Mouse (Mus musculus) left cerebral cortex, postnatal 4 days (tissue): ENCODE measurements at regions not wholly inside any gene's neighbourhood (a gene's known extent, or its start where the extent isn't known, plus 50 kb on each side); places are given as distances from the start of the nearest gene placed in this dataset.

ENCODE experiments used
- DNase-seq: peaks from one replicate; pipeline ENCODE4 v3.0.0-alpha.2; 2022
- intact Hi-C: fragments of 180-260 bp; cut with DNase I; formaldehyde crosslinking; loops from one replicate; pipeline ENCODE4 v1.15.1; 2025

DNA sequence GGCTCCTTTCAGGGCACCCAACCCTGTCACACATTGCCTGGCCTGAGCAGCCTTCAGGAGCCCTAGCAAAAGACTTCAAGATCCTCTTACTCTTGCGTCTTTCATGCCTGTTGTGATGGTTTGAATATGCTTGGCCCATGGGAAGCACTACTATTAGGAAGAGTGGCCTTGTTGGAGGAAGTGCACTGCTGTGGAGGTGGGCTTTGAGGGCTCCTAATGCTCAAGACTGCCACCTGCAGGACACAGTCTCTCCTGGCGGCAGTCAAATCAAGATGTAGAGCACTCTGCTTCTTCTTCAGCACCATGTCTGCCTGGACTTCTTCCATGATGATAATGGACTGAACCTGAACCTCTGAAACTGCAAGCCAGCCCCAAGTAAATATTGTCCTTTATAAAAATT is 73.0 kb downstream of the Tsen15 start:
- intact Hi-C loops = no loop called here
- DNase-seq = peak; percentile 25

DNA sequence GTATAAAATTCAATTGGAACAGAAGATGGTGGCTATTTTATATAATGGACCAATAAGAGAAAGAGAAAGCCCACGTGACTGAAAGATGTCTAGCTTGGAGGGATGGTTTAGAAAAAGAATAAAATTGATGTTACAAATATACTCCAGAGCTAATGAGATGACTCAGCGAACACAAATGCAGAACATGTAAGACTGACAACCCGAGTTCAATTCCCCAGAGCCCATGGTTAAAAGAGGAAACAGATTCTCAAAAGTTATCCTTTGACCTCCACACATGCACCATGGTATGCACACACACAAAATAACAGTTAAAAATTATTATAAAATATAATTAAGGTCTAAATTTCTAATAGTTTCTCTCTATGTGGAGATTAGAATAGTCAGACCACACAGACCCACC is 81.0 kb downstream of the Tsen15 start:
- intact Hi-C loops = no loop called here
- DNase-seq = no peak

- DNase-seq = peak; percentile 72
- intact Hi-C loops = no loop called here
Measured at GRCm38 (mm10) chr1:152304487-152305130, 81.9 kb downstream of the Tsen15 start.

GRCm38 (mm10) chr1:152301355-152301754 is 85.1 kb downstream of the Tsen15 start:
- DNase-seq = no peak
- intact Hi-C loops = no loop called here

GRCm38 (mm10) chr1:152292196-152292736 is 94.2 kb downstream of the Tsen15 start:
- intact Hi-C loops = no loop called here
- no peak for DNase-seq

DNA sequence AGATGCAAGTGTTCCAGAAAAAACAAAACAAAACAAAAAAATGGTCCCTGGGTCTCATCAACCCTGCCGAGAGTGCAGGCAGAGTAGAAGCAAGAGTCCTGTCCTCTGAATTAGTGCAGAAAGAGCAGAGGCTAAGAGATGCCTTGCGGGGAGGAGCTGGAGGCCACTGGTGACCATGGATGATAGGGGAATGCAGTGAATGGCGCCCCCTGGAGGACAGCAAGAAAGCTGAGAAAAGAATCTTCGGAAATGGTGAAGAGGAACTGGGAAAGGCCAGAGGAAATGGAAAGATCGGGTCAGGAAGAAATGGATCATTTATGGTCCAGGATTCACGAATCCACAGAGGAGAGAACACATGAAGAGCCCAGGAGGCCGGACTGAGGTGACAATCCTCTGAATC is 95.7 kb downstream of the Tsen15 start:
- intact Hi-C loops = no loop called here
- peak; percentile 84 for DNase-seq

GRCm38 (mm10) chr1:152287566-152288490 is 98.7 kb downstream of the Tsen15 start:
- intact Hi-C loops = no loop called here
- DNase-seq = no peak

DNA sequence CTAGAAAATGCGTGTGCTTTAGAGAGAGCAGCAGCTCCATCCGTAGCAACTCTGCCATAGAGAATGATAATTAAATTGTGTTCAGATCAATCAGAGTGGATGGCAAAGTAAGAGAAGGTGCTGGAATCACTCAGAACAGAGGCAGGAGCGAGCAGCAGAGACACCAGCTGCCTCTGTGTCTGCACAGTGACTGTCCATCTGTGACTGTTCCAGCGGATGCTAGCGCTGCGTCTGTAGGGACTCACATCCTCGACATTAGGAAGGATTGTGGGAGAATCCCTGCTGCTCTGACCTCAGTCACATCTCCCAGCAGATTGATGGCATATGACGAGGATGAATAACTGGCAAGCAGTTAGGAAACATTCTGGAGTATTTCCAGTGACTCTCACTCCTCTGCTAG is 99.8 kb downstream of the Tsen15 start:
- DNase-seq = no peak
- intact Hi-C loops = no loop called here

DNA sequence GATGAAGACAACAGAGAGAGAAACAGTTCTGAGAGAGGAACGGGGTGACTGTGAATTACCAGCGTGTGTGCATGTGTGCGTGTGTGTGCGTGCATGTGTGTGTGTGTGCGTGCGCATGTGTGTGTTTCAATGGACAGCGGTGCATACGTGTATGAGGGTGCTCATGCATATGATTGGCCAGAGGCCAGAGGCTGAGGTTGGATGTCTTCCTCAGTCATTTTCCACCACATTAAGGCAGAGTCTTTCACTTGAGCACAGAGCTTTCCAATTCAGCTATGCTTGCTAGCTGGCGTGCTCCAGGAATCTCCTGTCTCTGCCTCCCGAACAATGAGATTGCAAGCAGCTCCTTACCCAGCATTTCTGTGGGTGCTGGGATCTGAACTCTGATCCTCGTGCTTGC is 104.4 kb downstream of the Tsen15 start:
- DNase-seq = no peak
- intact Hi-C loops = no loop called here

DNA sequence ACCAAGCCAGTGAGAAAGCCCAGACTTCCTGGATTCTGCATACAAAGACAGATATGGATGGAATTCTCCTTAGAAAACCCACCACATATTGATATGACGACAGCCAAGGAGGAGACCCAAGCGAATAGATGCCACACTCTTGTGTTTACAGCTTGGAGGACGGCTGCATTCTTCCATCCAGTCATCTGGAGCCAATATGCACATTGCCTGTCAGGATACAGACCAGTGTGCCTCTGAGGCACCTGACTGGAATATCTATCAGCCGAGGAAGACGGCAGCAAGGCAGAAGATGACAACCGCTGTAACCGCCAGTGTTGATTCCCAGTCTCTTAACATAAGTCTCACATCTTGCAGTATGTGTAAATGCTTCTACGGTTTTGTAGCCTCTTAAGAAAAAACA is 105.3 kb downstream of the Tsen15 start:
- intact Hi-C loops = no loop called here
- no peak for DNase-seq

DNA sequence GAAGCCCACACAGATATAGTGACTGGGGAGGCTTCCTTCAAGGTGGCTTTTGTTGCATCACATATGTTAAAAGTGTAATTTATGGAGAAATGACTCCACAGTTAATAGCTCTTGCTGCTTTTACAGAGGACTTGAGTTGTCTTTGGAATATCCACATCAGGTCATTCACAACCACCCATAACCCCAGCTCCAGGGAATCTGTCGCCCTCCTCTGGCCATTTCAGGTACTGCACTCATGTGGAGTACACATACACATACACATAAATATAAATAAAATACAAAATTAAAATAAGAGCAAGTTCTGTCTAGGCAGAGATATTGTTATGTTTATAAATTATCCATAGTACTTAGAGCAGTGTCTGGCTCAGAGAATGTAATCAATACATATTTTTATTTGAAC is 106.5 kb downstream of the Tsen15 start:
- intact Hi-C loops = no loop called here
- DNase-seq = peak; percentile 10

- intact Hi-C loops = no loop called here
- DNase-seq = no peak
Measured at GRCm38 (mm10) chr1:152275011-152275410, 111.5 kb downstream of the Tsen15 start.

DNA sequence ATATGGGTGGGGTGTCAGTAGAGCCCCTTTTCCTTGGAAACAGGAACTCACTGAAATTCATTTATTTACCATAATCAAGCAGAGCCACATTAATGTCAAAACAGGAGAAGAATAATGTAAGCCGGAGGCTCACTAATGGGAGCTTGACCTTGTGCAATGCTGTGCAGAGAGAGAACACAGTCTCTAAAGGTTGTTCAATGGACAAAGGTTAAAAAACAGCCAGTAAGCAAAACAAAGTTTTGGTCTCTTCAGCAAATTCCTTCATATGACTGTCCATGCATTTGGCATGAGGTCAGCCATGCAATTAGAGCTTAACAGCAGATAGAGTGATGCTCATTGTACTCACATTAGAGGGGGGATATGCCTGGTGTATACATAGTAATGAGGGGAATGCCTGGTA is 113.1 kb downstream of the Tsen15 start:
- DNase-seq = no peak
- intact Hi-C loops = no loop called here

DNA sequence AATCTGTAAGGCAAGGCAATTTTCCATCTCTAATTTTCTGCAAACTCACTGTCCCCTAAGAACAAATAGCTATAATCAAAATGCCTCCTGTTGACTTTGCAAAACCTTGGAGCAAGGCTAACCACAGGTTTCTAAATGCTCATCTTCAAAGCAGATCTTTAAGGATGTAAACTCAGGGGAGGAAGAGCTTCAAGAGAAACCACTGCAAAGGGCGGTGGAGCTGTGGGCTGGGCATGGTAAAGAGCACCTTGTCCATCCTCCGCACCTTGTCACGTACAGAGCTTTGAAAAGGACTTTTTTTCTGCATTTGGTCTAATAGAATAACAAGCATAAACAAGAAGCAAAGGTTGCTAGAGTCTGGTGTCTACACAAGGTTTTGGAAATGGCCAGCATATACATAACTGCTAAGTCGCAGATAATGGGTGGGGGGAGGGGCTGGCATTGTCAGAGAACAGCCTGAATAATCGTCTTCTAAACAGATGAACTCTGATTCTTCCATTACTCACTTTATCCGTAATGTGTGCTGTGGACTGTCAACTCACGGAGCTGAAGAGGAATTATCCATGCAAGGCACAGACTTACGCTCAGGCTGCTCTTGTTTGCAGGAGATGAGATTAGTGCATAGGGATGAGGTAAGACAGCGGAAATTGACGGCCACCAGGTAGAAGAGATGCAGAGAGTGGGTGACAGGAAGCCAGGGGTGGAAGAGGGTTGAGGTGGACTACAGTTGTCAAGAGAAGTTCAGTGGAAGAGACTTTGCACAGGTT is 116.4 kb downstream of the Tsen15 start:
- intact Hi-C loops = loop anchor here (10.0 kb wide), 1 partner anchor 95 kb away; no protein-coding TSS in a partner anchor
- DNase-seq = no peak

- intact Hi-C loops = loop anchor here (10.0 kb wide), 1 partner anchor 98 kb away; no protein-coding TSS in a partner anchor
- DNase-seq = no peak
Measured at GRCm38 (mm10) chr1:152266390-152266789, 120.1 kb downstream of the Tsen15 start.

DNA sequence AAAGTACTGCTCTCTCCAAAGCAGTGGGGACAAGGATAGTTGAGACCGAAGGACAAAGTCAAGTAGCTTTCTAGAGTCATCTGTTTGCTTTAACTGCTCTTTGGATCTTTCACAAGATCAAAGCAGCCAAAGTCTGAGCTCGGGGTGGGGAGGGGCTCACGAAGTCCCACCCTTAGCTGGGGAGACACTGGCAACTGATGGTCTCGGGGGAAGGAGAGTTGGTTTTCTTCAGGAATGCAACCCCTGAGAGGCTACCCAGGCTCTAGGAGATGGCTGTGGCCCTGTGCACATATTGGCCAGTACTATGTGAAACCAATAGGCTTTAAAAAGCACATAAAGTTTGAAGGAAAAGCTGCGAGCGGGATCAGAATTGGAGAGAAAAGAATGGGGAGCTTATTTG is 121.5 kb downstream of the Tsen15 start:
- no peak for DNase-seq
- intact Hi-C loops = loop anchor here (10.0 kb wide), 1 partner anchor 100 kb away; no protein-coding TSS in a partner anchor

- DNase-seq = peak; percentile 54
- intact Hi-C loops = loop anchor here (10.0 kb wide), 1 partner anchor 103 kb away; no protein-coding TSS in a partner anchor
Measured at GRCm38 (mm10) chr1:152261472-152261871, 125.0 kb downstream of the Tsen15 start.

DNA sequence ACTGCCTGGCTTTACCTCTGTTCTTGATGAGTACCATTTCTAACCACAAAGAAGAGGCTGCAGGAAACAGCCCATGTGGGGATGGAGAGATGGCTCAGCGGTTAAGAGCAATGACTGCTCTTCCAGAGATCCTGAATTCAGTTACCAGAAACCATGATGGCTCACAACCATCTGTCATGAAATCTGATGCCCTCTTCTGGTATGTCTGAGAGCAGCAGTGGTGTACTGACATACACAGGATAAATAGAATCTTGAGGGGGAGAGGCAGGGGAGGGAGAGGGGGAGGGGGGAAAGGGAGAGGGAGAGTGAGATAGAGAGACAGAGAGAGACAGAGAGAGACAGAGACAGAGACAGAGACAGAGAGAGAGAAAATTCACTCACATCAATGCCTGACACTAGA is 125.5 kb downstream of the Tsen15 start:
- intact Hi-C loops = loop anchor here (10.0 kb wide), 1 partner anchor 104 kb away; no protein-coding TSS in a partner anchor
- no peak for DNase-seq

DNA sequence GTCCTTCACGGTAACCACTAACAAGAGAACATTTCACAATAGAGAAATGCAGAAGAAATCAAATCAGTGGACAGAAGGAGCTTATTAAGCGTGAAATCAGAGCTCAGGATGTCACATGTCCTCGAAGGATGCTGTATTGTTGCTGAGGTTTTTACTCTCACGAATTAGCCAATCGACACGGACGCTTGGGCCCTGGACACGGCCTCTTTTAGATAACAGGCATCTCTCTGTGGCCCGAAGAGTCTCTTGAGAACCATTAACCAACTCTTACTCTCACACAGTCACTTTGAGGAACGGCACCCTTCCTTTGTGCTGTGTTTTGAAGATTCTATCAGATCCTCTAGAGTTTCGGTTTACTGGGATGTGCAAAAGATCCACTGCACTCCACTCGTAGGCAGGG is 128.2 kb downstream of the Tsen15 start:
- peak; percentile 9 for DNase-seq
- intact Hi-C loops = no loop called here

DNA sequence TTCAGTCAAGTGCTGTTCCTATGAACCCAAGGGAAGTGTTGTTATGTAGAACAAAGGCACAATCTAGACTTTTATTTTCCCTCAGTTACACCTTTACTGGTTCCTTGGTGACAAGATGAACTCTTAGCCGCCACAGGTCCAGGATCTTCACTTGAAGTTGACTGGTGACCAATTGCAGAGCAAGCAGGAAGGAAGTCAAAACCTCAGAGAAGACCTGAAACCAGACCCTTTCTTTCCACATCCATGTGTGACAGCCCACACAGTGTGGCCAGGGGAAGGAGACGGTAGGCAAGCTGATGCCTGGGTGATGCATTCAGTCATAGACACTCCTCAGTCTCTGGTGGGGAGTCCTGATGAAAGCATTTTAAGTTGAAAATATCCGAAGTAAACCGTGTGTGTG is 132.6 kb downstream of the Tsen15 start:
- DNase-seq = no peak
- intact Hi-C loops = no loop called here

DNA sequence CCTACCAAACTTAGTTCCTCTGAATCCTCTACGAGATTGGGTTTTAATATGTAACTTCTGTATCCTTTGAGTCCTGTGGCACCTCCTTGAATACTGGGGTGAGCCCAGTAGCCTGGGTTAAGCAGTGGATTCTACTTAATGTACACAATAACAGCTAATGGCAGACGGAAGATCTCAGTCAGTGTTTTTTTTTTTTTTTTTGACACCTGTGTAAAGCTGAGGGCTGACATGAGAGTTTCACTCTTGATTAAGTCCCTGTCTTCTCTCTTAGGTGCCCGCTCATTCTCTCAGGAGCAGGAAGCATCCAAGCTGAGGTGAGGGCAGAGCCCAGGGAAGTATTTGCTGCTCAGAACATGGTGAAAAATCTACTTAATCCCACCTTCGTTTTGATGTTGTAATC is 133.0 kb downstream of the Tsen15 start:
- no peak for DNase-seq
- intact Hi-C loops = no loop called here
